Mouse (Mus musculus) embryonic facial prominence, embryonic 11.5 days (tissue): Measurements from ENCODE around the gene Tmed6. TPM values are rescaled to one million over a fixed set of nuclear protein-coding genes. Genes with fewer than 3 reads are reported as not detected.
"Not testable (repeated sequence)": the region's sequence is repeated elsewhere in the genome, so short reads cannot be mapped to it uniquely, and the experiment has no call there.

ENCODE experiments used
- ATAC-seq: fragments of 200-750 bp; cut with Nextera tagmentation; replicated peaks from 2 replicates; pipeline ENCODE4 v1.8.0; 2017; ENCODE audit warnings: low read depth; ENCODE audit not compliant: insufficient number of reproducible peaks, low FRiP score, low TSS enrichment
- DNase-seq: peaks from one replicate; pipeline ENCODE4 v3.0.0-alpha.2; 2015; ENCODE audit warnings: low spot score
- H3K27ac ChIP-seq: fragments of 300-500 bp; sonication (generic); replicated peaks from 2 replicates; pipeline ENCODE4 v1.5.1; 2014; ENCODE audit warnings: mild to moderate bottlenecking, low read depth, low read length, control low read depth
- H3K27me3 ChIP-seq: fragments of 300-500 bp; sonication (generic); 2 replicates; pipeline ENCODE4 v1.6.1; 2014; ENCODE audit warnings: mild to moderate bottlenecking, low read length, moderate library complexity, mixed read lengths; ENCODE audit not compliant: control insufficient read depth, insufficient read depth
- H3K36me3 ChIP-seq: fragments of 300-500 bp; sonication (generic); replicated peaks from 2 replicates; pipeline ENCODE4 v1.6.1; 2014; ENCODE audit warnings: low read depth, mild to moderate bottlenecking, low read length, moderate library complexity, mixed read lengths; ENCODE audit not compliant: control insufficient read depth, insufficient read depth
- H3K4me1 ChIP-seq: fragments of 300-500 bp; sonication (generic); 2 replicates; pipeline ENCODE4 v1.6.1; 2014; ENCODE audit warnings: low read length, mixed read lengths; ENCODE audit not compliant: control insufficient read depth, insufficient read depth
- H3K4me2 ChIP-seq: fragments of 300-500 bp; sonication (generic); 2 replicates; pipeline ENCODE4 v1.6.1; 2014; ENCODE audit warnings: low read depth, mild to moderate bottlenecking, control low read depth, low read length, moderate library complexity
- H3K4me3 ChIP-seq: fragments of 300-500 bp; sonication (generic); 2 replicates; pipeline ENCODE4 v1.5.1; 2014; ENCODE audit warnings: low read depth, low read length, control low read depth
- H3K9ac ChIP-seq: fragments of 300-500 bp; sonication (generic); replicated peaks from 2 replicates; pipeline ENCODE4 v1.6.1; 2014; ENCODE audit warnings: mild to moderate bottlenecking, control low read depth, low read length
- H3K9me3 ChIP-seq: fragments of 300-500 bp; sonication (generic); replicated peaks from 2 replicates; pipeline ENCODE4 v1.6.1; 2016; ENCODE audit warnings: mild to moderate bottlenecking, low read length, inconsistent platforms, mixed read lengths; ENCODE audit not compliant: control insufficient read depth
- WGBS: fragments of 180-500 bp; shearing (Covaris S2); extraction: QIAGEN DNeasy Blood & Tissue Kit; methylation state at CpG from one replicate; pipeline ENCODE4 v1.1.7; 2014; 5-methylcytosine and 5-hydroxymethylcytosine counted together
- polyA plus RNA-seq: library from polyadenylated mRNA; unstranded; fragments of >200 nt; fragmentation: Nextera tagmentation; extraction: Ambion mirVana; gene quantifications from 2 replicates; pipeline ENCODE4 v1.2.1, GENCODE M21; 2014

The Tmed6 gene
- polyA plus RNA-seq, 1 experiment from 2014 or later, result not detected

DNA sequence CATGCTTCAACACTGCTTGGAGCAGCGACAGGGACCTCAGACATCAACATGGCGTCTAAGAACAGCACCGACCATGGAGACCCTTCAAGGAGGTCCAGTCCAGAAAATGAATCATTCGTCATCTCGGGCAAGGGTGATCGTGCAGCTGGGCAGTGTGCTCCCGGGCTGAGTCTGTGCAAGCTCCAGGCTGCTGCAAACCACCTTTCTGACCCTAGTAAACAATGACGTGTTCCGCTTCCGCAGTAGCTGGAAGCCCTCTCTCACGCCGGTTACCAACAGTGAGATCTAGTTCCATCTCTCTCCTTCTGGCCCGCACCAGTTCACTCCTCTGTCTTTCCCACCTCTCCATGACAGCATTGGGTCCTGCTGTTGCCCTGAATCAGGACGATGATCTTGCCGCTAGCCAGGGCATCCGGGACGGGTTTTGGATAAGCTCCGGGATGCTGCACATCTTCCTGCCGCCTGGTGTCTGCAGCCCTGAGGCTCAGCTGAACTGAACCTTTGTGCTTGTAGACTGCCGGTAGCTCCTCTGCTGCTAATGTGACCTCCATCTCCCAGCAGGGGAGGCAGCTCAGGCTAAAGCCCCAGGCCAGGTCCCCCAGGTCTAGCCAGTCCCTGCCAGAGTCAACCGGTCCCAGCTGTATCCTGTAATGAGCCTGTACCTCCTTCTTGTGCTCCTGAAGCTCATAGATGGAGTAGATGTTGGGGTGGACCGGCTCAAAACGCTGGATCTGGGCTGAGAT, 43.7 kb upstream of the Tmed6 start:
- no peak overlapping the region for H3K4me2 ChIP-seq
- no peak overlapping the region for H3K27ac ChIP-seq
- 56% methylated on average over 23 of the region's 23 CpGs for WGBS
- no peaks in the 10 kb centered on the region for H3K9me3 ChIP-seq
- H3K4me1 ChIP-seq, result no peaks in the 10 kb centered on the region
- no peak overlapping the region; the same call in 1 of the 2 replicates for H3K4me3 ChIP-seq
- no peaks in the 10 kb centered on the region for H3K27me3 ChIP-seq
- ATAC-seq, result no peak
- peak overlapping the region; percentile 5; the same call in 1 of the 2 replicates for H3K9ac ChIP-seq
- no peaks in the 10 kb centered on the region for H3K36me3 ChIP-seq
- no peak for DNase-seq

DNA sequence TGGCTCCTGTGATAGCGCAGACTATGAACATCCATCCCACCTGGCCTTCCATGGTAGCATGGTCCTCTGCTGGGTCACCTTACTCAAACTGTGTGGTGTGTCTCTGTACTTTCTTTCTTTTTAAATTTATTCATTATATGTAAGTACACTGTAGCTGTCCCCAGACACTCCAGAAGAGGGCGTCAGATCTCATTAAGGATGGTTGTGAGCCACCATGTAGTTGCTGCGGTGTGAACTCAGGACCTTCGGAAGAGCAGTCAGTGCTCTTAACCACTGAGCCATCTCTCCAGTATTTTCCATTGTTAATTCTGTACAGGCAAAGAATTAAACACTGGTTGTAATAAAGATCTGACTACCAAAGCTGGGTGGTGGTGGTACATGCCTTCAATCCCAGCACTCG, 42.6 kb upstream of the Tmed6 start:
- not testable (repeated sequence) for H3K4me1 ChIP-seq, H3K36me3 ChIP-seq, H3K27ac ChIP-seq, DNase-seq, ATAC-seq, H3K9me3 ChIP-seq, H3K4me2 ChIP-seq, H3K27me3 ChIP-seq, H3K9ac ChIP-seq, H3K4me3 ChIP-seq
- WGBS, result 94% methylated on average over 5 of the region's 5 CpGs

DNA sequence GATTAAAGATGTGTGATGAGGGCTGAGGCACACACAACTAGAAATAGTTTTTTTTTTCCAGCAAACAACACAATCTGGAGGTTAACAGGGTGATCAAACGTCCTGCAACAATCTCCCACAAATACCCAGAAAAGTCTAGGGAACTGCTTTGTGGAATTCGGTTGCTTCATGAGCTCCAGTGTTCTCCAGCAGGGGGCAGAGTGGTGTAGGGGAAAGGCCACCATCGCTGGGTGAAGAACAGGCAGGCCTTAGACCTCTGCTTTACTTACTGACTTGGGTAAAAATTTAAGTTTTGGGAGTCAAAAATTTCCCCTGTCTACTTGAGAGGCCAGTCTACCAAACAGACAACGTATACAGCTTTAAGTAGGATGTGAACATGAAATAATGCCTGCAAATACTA, 39.1 kb upstream of the Tmed6 start:
- WGBS, result 7% methylated on average over 4 of the region's 4 CpGs
- ATAC-seq (no peak), DNase-seq (peak; percentile 88)
- Histone ChIP-seq H3K9ac (no peak overlapping the region), H3K36me3 (no peaks in the 10 kb centered on the region), H3K27me3 (no peaks in the 10 kb centered on the region), H3K27ac (no peak overlapping the region), H3K9me3 (no peaks in the 10 kb centered on the region), H3K4me1 (no peaks in the 10 kb centered on the region), H3K4me3 (no peak overlapping the region), H3K4me2 (no peak overlapping the region)

DNA sequence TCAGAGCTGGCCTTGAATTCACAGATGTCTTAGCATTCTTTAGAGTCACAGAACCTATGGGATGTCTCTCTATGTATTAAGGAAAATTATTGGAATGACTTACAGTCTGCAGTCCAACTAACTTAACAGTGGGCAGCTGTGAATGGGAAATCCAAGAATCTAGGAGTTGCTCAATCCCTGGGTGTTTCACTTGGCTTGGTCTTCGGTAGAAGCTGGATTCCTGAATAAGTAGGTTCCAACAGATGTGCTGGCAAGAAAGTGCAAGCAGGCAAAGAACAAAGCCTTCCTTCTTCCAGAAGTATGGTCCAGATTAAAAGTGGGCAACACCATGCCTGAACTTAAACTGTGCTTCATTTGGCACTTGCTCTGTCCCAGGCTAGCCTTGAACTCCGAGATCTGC, 35.2 kb upstream of the Tmed6 start:
- H3K27ac ChIP-seq, result no peak overlapping the region
- H3K4me3 ChIP-seq, result no peak overlapping the region
- WGBS, result 92% methylated on average over 2 of the region's 2 CpGs
- no peak overlapping the region for H3K9ac ChIP-seq
- H3K36me3 ChIP-seq, result no peaks in the 10 kb centered on the region
- ATAC-seq (no peak), DNase-seq (no peak)
- H3K9me3 ChIP-seq, result no peaks in the 10 kb centered on the region
- H3K4me2 ChIP-seq, result no peak overlapping the region
- no peaks in the 10 kb centered on the region for H3K27me3 ChIP-seq
- no peaks in the 10 kb centered on the region for H3K4me1 ChIP-seq

DNA sequence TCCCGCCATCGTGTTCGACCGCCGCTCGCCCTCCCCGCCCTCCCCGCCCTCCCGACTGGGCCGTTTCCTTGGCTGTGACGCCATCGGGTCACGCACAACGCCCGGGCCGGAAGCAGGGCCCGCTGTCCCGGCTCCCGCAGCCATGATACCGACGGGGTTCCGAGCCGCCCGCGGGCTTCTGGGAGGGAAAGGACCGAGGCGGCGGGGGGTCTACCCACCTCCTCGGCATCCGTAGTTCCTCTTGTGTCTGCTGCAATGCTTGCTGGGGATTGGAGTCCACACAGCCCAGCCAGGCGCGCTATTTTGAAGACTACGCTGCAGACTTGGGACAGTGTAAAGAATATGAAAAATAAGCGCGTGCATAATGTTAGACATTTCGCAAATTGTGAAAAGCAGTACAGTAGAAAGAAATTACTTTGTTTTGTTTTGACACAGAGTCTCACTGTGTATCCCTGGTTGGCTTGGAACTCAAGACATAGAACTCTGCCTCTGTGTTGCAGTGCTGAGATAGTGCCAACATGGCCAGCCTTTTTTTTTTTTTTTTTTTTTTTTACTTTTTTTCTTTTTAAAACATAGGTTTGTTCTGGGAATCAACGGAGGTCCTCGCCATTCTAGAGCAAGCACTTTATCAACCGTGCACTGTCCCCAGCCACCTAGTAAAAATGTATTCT, 31.1 kb upstream of the Tmed6 start, which contains the start of gene Terf2:
Gene Terf2, minus strand, starts transcription at position 182 of the 671 bp plus-strand sequence.
- Histone ChIP-seq H3K4me3 (peak within 1 kb of the TSS; percentile 76), H3K4me2 (peak within 1 kb of the TSS; percentile 56), H3K36me3 (no peaks in the 10 kb centered on the region), H3K9me3 (no peaks in the 10 kb centered on the region), H3K4me1 (no peaks in the 10 kb centered on the region), H3K9ac (peak within 1 kb of the TSS; percentile 88), H3K27me3 (no peaks in the 10 kb centered on the region), H3K27ac (peak within 1 kb of the TSS; percentile 81)
- DNase-seq, result peak; percentile 98
- WGBS, result 4% methylated on average over 37 of the region's 39 CpGs
- ATAC-seq, result peak; percentile 93

DNA sequence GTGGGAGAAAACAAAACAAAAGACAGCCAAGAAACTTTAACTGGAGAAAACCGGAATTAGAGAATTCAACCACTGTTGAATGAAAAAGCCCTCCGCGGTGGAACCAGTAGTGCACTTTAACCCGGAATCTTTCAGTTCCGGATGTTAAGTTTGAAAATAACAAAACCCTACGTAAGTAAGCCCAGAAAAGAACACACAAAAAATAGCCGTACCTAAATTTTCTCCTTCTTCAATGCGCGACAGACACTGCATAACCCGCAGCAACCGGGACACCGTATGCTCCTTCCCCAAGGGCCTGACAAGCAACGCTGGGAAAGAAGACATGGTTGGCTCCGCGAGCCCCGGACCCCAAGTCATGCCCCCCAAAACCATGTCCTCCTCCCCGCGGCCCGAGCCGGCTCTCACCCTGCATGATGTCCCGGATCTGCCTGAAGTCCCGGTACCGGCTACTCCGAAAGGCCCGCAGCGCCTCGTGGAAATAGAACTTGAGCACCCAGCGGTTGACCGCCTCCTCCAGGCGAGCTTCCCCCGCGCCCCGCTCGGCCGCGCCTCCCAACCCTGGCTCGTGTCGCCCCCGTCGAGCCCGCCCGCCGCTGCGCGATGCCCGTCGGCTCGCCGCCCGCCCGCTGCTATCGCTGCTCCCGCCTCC, 30.4 kb upstream of the Tmed6 start:
- no peaks in the 10 kb centered on the region for H3K4me1 ChIP-seq
- peak overlapping the region; percentile 56 for H3K4me2 ChIP-seq
- under 1% methylated on average over 50 of the region's 53 CpGs for WGBS
- no peaks in the 10 kb centered on the region for H3K36me3 ChIP-seq
- H3K27me3 ChIP-seq, result no peaks in the 10 kb centered on the region
- peak overlapping the region; percentile 76 for H3K4me3 ChIP-seq
- ATAC-seq (peak; percentile 71), DNase-seq (peak; percentile 55)
- H3K9ac ChIP-seq, result peak overlapping the region; percentile 88
- no peaks in the 10 kb centered on the region for H3K9me3 ChIP-seq
- H3K27ac ChIP-seq, result peak overlapping the region; percentile 81

DNA sequence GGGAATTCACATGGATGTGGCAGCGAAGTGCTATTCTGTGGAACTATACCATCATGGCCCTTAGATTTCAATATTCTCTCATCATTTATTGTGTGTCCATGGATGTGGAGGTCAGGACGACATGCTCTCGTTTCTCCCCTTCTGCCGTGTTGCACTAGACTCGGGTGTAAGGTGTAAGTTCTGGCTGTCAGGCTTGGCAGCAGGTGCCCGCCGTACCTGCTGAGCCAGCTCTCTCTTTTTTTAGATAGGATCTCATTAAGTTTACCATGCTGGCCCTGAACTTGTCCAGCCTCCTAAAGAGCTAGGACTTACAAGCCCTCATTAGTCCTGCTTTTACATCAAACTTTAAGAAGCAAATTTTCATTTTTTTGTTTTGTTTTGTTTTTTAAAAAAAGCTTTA, 25.1 kb upstream of the Tmed6 start:
- Histone ChIP-seq H3K9ac (no peak overlapping the region), H3K4me3 (no peak overlapping the region), H3K27me3 (no peaks in the 10 kb centered on the region), H3K4me1 (no peaks in the 10 kb centered on the region), H3K27ac (no peak overlapping the region), H3K36me3 (peaks cover 5% of the 10 kb centered on the region), H3K9me3 (no peaks in the 10 kb centered on the region), H3K4me2 (no peak overlapping the region)
- ATAC-seq (no peak), DNase-seq (no peak)
- 93% methylated on average over 7 of the region's 7 CpGs for WGBS
